Mouse (Mus musculus) forebrain, embryonic 11.5 days (tissue): ENCODE measurements around the gene Dhps. TPM values are rescaled to one million over a fixed set of nuclear protein-coding genes. Genes with fewer than 3 reads are reported as not detected.

ENCODE experiments used
- ATAC-seq: fragments of 200-750 bp; cut with Nextera tagmentation; replicated peaks from 2 replicates; pipeline ENCODE4 v1.8.0; 2017; ENCODE audit warnings: moderate TSS enrichment; ENCODE audit not compliant: low FRiP score
- DNase-seq: peaks from one replicate; pipeline ENCODE4 v3.0.0-alpha.2; 2017; ENCODE audit warnings: low spot score
- H3K27ac ChIP-seq: fragments of 300-500 bp; sonication (generic); 2 replicates; pipeline ENCODE4 v1.5.1; 2014; ENCODE audit warnings: low read depth, low read length
- H3K27me3 ChIP-seq: fragments of 300-500 bp; sonication (generic); 2 replicates; pipeline ENCODE4 v1.6.1; 2014; ENCODE audit warnings: mild to moderate bottlenecking, low read length, mixed read lengths; ENCODE audit not compliant: control insufficient read depth, insufficient read depth
- H3K36me3 ChIP-seq: fragments of 300-500 bp; sonication (generic); 2 replicates; pipeline ENCODE4 v1.6.1; 2014; ENCODE audit warnings: mild to moderate bottlenecking, low read length, moderate library complexity, mixed read lengths; ENCODE audit not compliant: control insufficient read depth, insufficient read depth
- H3K4me1 ChIP-seq: fragments of 300-500 bp; sonication (generic); replicated peaks from 2 replicates; pipeline ENCODE4 v1.6.1; 2014; ENCODE audit warnings: low read length, mixed read lengths; ENCODE audit not compliant: control insufficient read depth, insufficient read depth
- H3K4me2 ChIP-seq: fragments of 300-500 bp; sonication (generic); 2 replicates; pipeline ENCODE4 v1.6.1; 2014; ENCODE audit warnings: low read depth, mild to moderate bottlenecking, low read length, moderate library complexity, mixed read lengths; ENCODE audit not compliant: severe bottlenecking
- H3K4me3 ChIP-seq: fragments of 300-500 bp; sonication (generic); 2 replicates; pipeline ENCODE4 v1.5.1; 2014; ENCODE audit warnings: low read depth, low read length
- H3K9ac ChIP-seq: fragments of 300-500 bp; sonication (generic); 2 replicates; pipeline ENCODE4 v1.6.1; 2014; ENCODE audit warnings: low read length
- H3K9me3 ChIP-seq: fragments of 300-500 bp; sonication (generic); 2 replicates; pipeline ENCODE4 v1.6.1; 2016; ENCODE audit warnings: low read length, mixed read lengths; ENCODE audit not compliant: control insufficient read depth
- WGBS: fragments of 180-500 bp; shearing (Covaris S2); extraction: QIAGEN DNeasy Blood & Tissue Kit; methylation state at CpG from one replicate; pipeline ENCODE4 v1.1.7; 2014; 5-methylcytosine and 5-hydroxymethylcytosine counted together
- polyA plus RNA-seq: library from polyadenylated mRNA; unstranded; fragments of >200 nt; fragmentation: Nextera tagmentation; extraction: Ambion mirVana; gene quantifications from 2 replicates; pipeline ENCODE4 v1.2.1, GENCODE M21; 2014

Gene Dhps
- polyA plus RNA-seq, 1 experiment from 2014 or later: 63.5 TPM

DNA sequence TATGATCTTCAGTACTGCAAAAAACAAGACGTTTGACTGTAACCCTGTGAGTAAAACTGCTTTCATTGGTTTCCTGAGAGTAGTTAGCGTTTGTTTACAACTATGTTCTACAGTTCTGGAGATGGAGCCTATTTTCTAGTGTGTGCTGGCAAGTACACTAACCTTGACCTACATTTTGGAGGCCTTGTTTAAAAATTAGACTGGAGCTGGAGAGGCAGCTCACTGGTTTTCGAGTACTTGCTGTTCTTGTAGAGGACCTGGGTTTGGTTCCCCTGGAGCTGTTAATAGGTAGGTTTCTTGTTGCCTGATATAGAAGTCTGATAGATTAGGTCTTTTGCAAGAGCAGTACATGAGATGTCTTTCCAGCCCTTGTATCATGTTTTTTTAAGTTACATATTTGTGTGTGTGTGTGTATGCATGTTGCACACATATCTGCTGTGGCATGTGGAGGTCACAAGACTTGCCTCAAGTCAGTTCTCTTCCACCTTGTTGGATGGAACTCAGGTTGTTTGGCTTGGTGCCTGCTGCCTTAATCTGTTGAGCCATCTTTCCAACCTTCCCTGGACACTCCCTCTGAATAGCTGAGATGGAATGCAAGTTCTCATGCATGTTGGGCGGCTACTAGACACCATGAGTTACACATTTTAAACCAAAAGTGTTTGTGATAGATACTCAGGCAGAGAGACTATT, 38.8 kb upstream of the Dhps start:
- Histone ChIP-seq H3K9me3 (no peaks in the 10 kb centered on the region), H3K4me2 (no peak overlapping the region), H3K36me3 (peaks cover 10% of the 10 kb centered on the region; the same call in 1 of the 2 replicates), H3K27ac (no peak overlapping the region), H3K4me3 (no peak overlapping the region), H3K4me1 (peaks cover 12% of the 10 kb centered on the region; the same call in 1 of the 2 replicates), H3K9ac (no peak overlapping the region), H3K27me3 (no peaks in the 10 kb centered on the region)
- 88% methylated on average over 4 of the region's 4 CpGs for WGBS
- ATAC-seq (no peak), DNase-seq (no peak)

DNA sequence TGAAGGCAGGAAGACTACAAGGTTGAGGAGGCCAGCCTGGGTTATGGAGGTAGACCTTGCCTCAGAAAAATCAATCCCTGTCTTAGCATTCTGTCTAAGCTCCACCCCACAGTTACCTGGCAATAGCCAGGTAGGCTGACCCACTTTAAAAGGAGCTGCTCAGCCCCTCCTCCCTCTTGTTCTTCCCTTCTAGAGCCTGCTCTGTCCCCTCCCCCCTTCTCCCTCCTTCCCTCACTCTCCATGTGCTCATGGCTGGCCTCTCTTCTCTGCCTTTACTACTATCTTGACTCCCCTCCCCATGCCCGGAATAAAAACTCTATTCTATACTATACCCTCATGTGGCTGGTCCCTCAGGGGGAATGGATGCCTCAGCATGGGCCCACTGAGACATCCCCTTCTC, 37.7 kb upstream of the Dhps start:
- no peaks in the 10 kb centered on the region for H3K27me3 ChIP-seq
- WGBS: 73% methylated on average over 1 of the region's 1 CpGs
- no peak for DNase-seq
- no peak for ATAC-seq
- H3K9me3 ChIP-seq: no peaks in the 10 kb centered on the region
- no peak overlapping the region for H3K27ac ChIP-seq
- no peak overlapping the region for H3K4me2 ChIP-seq
- H3K36me3 ChIP-seq: peaks cover 10% of the 10 kb centered on the region; the same call in 1 of the 2 replicates
- H3K9ac ChIP-seq: no peak overlapping the region
- H3K4me3 ChIP-seq: no peak overlapping the region
- H3K4me1 ChIP-seq: peaks cover 5% of the 10 kb centered on the region; the same call in 1 of the 2 replicates

DNA sequence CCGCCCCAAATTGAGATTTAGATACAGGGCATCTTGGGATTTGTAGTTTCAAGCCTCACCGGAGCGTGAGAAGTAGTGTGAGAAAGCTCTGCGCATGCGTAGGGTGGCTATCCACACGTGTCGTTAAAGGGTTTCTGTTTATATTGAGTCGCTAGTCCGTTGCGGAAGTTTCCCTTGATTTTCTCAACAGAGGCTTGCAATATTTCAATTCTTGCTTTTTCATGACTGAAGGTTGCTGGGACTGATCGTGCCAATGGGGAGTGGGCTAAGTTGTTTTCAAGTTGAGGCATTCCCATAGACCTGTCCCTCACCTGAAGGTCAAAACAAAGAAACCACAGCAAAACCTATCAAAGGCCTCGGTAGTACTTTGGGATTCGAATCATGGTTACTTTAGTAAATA, 36.8 kb upstream of the Dhps start:
- no peaks in the 10 kb centered on the region for H3K27me3 ChIP-seq
- DNase-seq: peak; percentile 85
- H3K4me1 ChIP-seq: 0 out of 2 replicates have a peak, but pooled peaks cover 7% of the 10 kb centered on the region
- ATAC-seq: no peak
- WGBS: 3% methylated on average over 13 of the region's 13 CpGs
- peak overlapping the region; percentile 91 for H3K4me2 ChIP-seq
- H3K4me3 ChIP-seq: peak overlapping the region; percentile 80
- no peaks in the 10 kb centered on the region for H3K9me3 ChIP-seq
- no peak overlapping the region for H3K27ac ChIP-seq
- H3K36me3 ChIP-seq: peaks cover 8% of the 10 kb centered on the region; the same call in 1 of the 2 replicates
- H3K9ac ChIP-seq: no peak overlapping the region; the same call in 1 of the 2 replicates

DNA sequence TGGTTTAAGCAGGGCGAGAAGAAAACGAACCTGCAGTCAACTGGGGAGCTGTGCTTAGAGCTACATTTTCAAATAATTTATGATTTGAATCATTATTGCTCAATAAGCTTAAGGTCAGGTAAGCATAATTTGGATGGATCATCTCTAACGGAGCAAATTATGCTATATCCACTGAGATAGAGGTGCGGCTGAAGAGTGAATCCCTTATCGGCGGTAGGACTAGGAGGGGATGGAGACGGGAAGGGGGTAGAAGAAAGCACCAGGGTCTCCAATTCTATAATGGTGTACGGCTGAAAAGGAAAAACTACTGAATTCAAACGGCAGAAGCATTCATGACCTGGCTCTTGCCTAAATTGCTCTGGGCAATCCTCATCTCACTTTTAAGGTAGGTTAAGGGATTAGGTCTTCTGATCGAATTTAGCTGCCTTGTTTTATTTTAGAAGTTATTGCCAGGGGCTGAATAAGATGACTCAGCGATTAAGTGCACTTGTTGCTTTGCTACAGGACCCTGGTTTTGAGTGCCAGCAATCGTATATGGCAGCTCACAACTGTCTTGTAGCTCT, 36.3 kb upstream of the Dhps start:
- no peak for ATAC-seq
- H3K4me1 ChIP-seq: 0 out of 2 replicates have a peak, but pooled peaks cover 7% of the 10 kb centered on the region
- WGBS: 10% methylated on average over 12 of the region's 12 CpGs
- no peaks in the 10 kb centered on the region for H3K9me3 ChIP-seq
- H3K27ac ChIP-seq: no peak overlapping the region
- peaks cover 5% of the 10 kb centered on the region; the same call in 1 of the 2 replicates for H3K36me3 ChIP-seq
- no peaks in the 10 kb centered on the region for H3K27me3 ChIP-seq
- DNase-seq: no peak
- H3K9ac ChIP-seq: peak overlapping the region; percentile 93
- H3K4me3 ChIP-seq: peak overlapping the region; percentile 80
- peak overlapping the region; percentile 91 for H3K4me2 ChIP-seq

DNA sequence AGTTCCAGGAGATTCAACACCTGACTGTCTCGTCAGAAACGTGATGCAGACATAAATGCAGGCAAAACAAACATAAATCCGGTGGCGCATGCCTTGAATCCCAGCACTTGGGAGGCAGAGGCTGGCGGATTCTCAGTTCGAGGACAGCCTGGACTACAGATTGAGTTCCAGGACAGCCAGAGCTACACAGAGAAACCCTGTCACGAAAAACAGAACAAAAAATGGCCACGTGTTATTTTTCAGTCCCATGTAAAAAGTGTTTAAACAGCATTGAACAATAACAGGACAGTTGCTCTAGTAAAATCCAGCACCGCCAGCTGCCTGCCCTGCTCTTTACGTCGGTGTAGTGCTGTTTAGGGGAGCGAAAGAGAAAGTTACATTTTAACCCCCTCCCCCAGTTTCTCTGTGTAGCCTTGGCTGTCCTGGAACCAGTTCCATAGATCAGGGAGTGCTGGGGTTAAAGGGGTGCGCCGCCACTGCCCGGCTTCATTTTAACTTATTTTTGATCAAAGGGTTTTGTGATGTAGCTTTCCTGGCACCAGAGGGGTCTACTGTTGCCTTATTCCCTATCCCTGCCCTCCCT, 35.7 kb upstream of the Dhps start:
- H3K27me3 ChIP-seq: no peaks in the 10 kb centered on the region
- DNase-seq (no peak), ATAC-seq (0 out of 2 replicates have a peak, but pooled peaks have one; percentile 0)
- H3K4me3 ChIP-seq: peak overlapping the region; percentile 80
- peaks cover 4% of the 10 kb centered on the region; the same call in 1 of the 2 replicates for H3K36me3 ChIP-seq
- H3K9ac ChIP-seq: peak overlapping the region; percentile 93
- WGBS: 2% methylated on average over 15 of the region's 15 CpGs
- H3K4me1 ChIP-seq: 0 out of 2 replicates have a peak, but pooled peaks cover 7% of the 10 kb centered on the region
- peak overlapping the region; percentile 64 for H3K27ac ChIP-seq
- H3K9me3 ChIP-seq: no peaks in the 10 kb centered on the region
- peak overlapping the region; percentile 91 for H3K4me2 ChIP-seq

DNA sequence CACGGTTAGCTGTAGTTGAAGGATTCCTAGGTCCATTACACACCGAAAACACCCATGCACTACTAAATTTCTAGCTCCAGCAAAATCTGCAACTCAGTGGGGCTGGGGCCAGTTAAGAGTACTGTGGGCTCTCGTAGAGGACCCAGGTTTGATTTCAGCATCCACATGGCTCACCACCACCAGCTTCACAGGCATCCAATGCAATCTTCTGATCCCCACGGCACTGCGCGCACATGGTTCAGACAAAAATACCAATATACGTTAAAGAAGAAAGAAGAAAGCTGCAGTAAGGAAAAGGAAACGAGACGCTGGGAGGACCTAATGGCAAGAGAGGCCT, 35.2 kb upstream of the Dhps start:
- DNase-seq (no peak), ATAC-seq (peak; percentile 34)
- Histone ChIP-seq H3K4me1 (0 out of 2 replicates have a peak, but pooled peaks cover 7% of the 10 kb centered on the region), H3K9me3 (no peaks in the 10 kb centered on the region), H3K27me3 (no peaks in the 10 kb centered on the region), H3K27ac (peak overlapping the region; percentile 64), H3K4me3 (peak overlapping the region; percentile 80), H3K4me2 (peak overlapping the region; percentile 91), H3K9ac (peak overlapping the region; percentile 93), H3K36me3 (peaks cover 4% of the 10 kb centered on the region; the same call in 1 of the 2 replicates)
- WGBS: 0% methylated on average over 9 of the region's 9 CpGs

DNA sequence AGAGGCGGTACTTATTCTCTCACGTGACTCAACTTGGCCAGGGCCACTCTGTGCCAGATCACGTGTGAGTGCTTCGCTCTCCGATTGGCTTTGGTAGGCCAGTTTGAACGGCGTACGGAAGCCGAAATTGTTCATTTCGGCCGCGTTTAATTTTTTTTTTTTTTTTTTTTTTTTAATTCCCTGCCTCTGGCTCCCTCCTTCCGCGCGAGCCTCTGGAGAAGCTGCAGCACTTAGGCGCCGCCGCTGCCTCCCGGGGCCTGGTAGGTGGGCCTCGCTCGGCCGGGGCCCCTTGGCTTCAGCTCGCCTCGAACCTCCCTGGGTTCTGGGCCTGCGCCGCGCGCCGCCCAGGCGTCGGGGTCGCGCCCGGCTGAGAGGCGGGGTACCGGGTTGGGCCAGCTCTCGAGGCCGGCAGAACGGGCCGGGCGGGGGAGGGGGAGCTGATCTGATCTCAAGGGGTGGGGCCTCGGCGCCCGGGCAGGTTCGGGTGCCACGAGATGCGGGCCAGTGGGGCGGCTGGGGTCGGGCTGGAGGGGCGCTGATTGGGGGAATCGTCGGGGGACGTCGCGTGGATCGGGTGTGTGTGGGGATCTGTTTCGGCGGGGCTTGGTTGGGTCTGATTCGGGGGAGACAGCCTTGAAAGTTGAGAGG, 34.7 kb upstream of the Dhps start, which contains the start of gene Tnpo2:
TSS of gene Tnpo2 (plus strand) at position 198 of the 648 bp plus-strand sequence.
- H3K27ac ChIP-seq: peak within 1 kb of the TSS; percentile 99
- H3K4me1 ChIP-seq: 0 out of 2 replicates have a peak, but pooled peaks cover 7% of the 10 kb centered on the region
- ATAC-seq (peak; percentile 93), DNase-seq (peak; percentile 93)
- WGBS: under 1% methylated on average over 59 of the region's 59 CpGs
- H3K27me3 ChIP-seq: no peaks in the 10 kb centered on the region
- no peaks in the 10 kb centered on the region; the same call in 1 of the 2 replicates for H3K36me3 ChIP-seq
- H3K9ac ChIP-seq: peak within 1 kb of the TSS; percentile 93
- no peaks in the 10 kb centered on the region for H3K9me3 ChIP-seq
- H3K4me2 ChIP-seq: peak within 1 kb of the TSS; percentile 96
- H3K4me3 ChIP-seq: peak within 1 kb of the TSS; percentile 80

DNA sequence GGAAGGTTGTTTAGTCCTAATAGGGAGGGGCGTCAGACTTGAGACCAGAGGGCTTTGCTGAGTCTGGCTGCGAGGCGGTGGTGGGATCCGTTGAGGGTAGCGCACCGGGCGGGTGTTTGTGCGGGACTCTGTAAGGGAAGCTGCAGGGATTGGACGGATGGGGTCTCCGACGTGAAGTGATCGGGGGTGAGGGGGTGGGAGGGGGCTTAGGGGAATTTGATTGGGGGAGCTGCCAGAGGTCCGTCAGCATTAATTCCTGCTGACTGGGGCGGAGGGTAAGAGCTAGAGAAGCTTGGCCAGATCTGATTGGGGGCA, 34.2 kb upstream of the Dhps start:
- Histone ChIP-seq H3K4me3 (peak overlapping the region; percentile 80), H3K9ac (peak overlapping the region; percentile 93), H3K27me3 (no peaks in the 10 kb centered on the region), H3K9me3 (no peaks in the 10 kb centered on the region), H3K4me2 (peak overlapping the region; percentile 96), H3K4me1 (0 out of 2 replicates have a peak, but pooled peaks cover 7% of the 10 kb centered on the region), H3K27ac (peak overlapping the region; percentile 99), H3K36me3 (peaks cover 2% of the 10 kb centered on the region; the same call in 1 of the 2 replicates)
- ATAC-seq (peak; percentile 60), DNase-seq (no peak)
- 1% methylated on average over 14 of the region's 14 CpGs for WGBS
